Comparison of ENCODE assay signal across 9 mouse cellular contexts in genomic region chr10:77971709-77972553, GRCm38 (mm10). TPM values are rescaled to one million over a fixed set of nuclear protein-coding genes. Genes with fewer than 3 reads are reported as not detected.
A peak's percentile ranks its signal among the peaks of the same experiment; 100 is the strongest.
DNase-seq lines count a peak whose midpoint lies in the region; ATAC-seq and TF ChIP-seq lines count a peak whose summit lies in the region.
"Had no signal": no experiment of that assay in that cellular context is flagged by ENCODE, and none has a peak within 500 bp of the region (broad histone marks: within the 10 kb centered on the region; RNA-seq: fewer than 3 reads in every experiment).

No protein-coding gene starts in this region.

- H3K4me2 ChIP-seq in kidney, embryonic 16.5 days (replicated peaks; ENCODE audit: low read depth, low read length), result no peak overlapping the region
- H3K4me2 ChIP-seq in liver, postnatal 0 days (ENCODE audit: low read depth, low read length), result no peak overlapping the region

- no peaks in the 10 kb centered on the region for H3K27me3 ChIP-seq in kidney, adult 2 months (replicated peaks; ENCODE audit: control insufficient read depth, insufficient read depth, low read length)
- H3K27me3 ChIP-seq in kidney, embryonic 16.5 days (ENCODE audit: insufficient read depth, low read length), result peaks cover 25% of the 10 kb centered on the region
- H3K27me3 ChIP-seq in liver, postnatal 0 days (ENCODE audit: insufficient read depth, low read length), result peaks cover 22% of the 10 kb centered on the region

- WGBS in kidney, adult 2 months, result 59% methylated on average over 17 of the region's 17 CpGs
- 60% methylated on average over 17 of the region's 17 CpGs for WGBS in kidney, embryonic 16.5 days
- 49% methylated on average over 17 of the region's 17 CpGs for WGBS in liver, postnatal 0 days (ENCODE audit: insufficient replicate concordance)

- no peak overlapping the region for H3K4me3 ChIP-seq in kidney, adult 2 months (ENCODE audit: insufficient read depth, low read depth, low read length)
- no peak overlapping the region for H3K4me3 ChIP-seq in kidney, embryonic 16.5 days (ENCODE audit: low read length)
- H3K4me3 ChIP-seq in liver, postnatal 0 days (ENCODE audit: low read depth, low read length), result no peak overlapping the region
- H3K4me3 ChIP-seq: myocyte had no signal

- ATAC-seq in kidney, embryonic 16.5 days (ENCODE audit: low FRiP score, low TSS enrichment), result no peak
- no peak for ATAC-seq in liver, postnatal 0 days
- ATAC-seq in cerebellum, adult (ENCODE audit: insufficient number of reproducible peaks, low FRiP score, low TSS enrichment), result no peak

- TF ChIP-seq EP300 in liver, postnatal 0 days (IDR thresholded peaks at IDR 0.05; ENCODE audit: low read depth), result no peak

- H3K4me1 ChIP-seq in kidney, adult 2 months (ENCODE audit: control insufficient read depth, insufficient read depth, low read length), result no peaks in the 10 kb centered on the region
- 0 out of 2 replicates have a peak, but pooled peaks cover 3% of the 10 kb centered on the region for H3K4me1 ChIP-seq in kidney, embryonic 16.5 days (ENCODE audit: insufficient read depth, low read length)
- peaks cover 15% of the 10 kb centered on the region for H3K4me1 ChIP-seq in liver, postnatal 0 days (ENCODE audit: insufficient read depth)

- H3K9me3 ChIP-seq in kidney, embryonic 16.5 days (ENCODE audit: low read length), result no peaks in the 10 kb centered on the region
- H3K9me3 ChIP-seq in liver, postnatal 0 days (ENCODE audit: low read length), result no peaks in the 10 kb centered on the region

- TF ChIP-seq CTCF in kidney, adult 2 months (conservative IDR thresholded peaks at IDR 0.05; ENCODE audit: insufficient read depth, insufficient read length, low read depth, low read length), result 0 out of 2 replicates have a peak, but pooled peaks have one; percentile 18
- TF ChIP-seq CTCF in liver, postnatal 0 days (IDR thresholded peaks at IDR 0.05; ENCODE audit: low read depth), result peak; percentile 49

- no peak overlapping the region for H3K9ac ChIP-seq in kidney, embryonic 16.5 days (replicated peaks; ENCODE audit: low read length)
- no peak overlapping the region for H3K9ac ChIP-seq in liver, postnatal 0 days (replicated peaks)

- H3K27ac ChIP-seq in kidney, adult 2 months (ENCODE audit: insufficient read depth, low read depth, low read length), result no peak overlapping the region
- H3K27ac ChIP-seq in kidney, embryonic 16.5 days (ENCODE audit: low read length), result no peak overlapping the region
- 0 out of 2 replicates have a peak overlapping the region, but pooled peaks have one; percentile 12 for H3K27ac ChIP-seq in liver, postnatal 0 days (ENCODE audit: low read depth)

- H3K36me3 ChIP-seq in kidney, adult 2 months (ENCODE audit: control insufficient read depth, insufficient read depth, low read length), result no peaks in the 10 kb centered on the region
- no peaks in the 10 kb centered on the region for H3K36me3 ChIP-seq in kidney, embryonic 16.5 days (ENCODE audit: insufficient read depth, low read length)
- no peaks in the 10 kb centered on the region for H3K36me3 ChIP-seq in liver, postnatal 0 days (replicated peaks; ENCODE audit: insufficient read depth, low read length)

- DNase-seq in kidney, adult 2 months, result no peak
- peak; percentile 64 for DNase-seq in A20 (ENCODE audit: low read depth, low spot score)
- DNase-seq in NIH3T3 (ENCODE audit: low read depth), result peak; percentile 60
- peak; percentile 57 for DNase-seq in liver, postnatal 0 days
- DNase-seq in cerebellum, adult 11-12 months, result no peak
- DNase-seq in adrenal gland, adult 18-20 months (ENCODE audit: low spot score in 2 of 2), result no peak

- no peak for TF ChIP-seq POLR2A in kidney, adult 2 months (IDR thresholded peaks at IDR 0.05; ENCODE audit: low read depth, low read length)

RNA-seq across cellular contexts. Expression of gene Trpm2, which starts 1.6 kb away (rescaled TPM):
- 0.53 and 1.2 TPM in 2 replicates for polyA plus RNA-seq in kidney, adult 2 months (2012; rRNA removed)
- 0.59 and 0.95 TPM in 2 replicates for polyA plus RNA-seq in kidney, embryonic 16.5 days (2015; fragmentation: Nextera tagmentation; extraction: Ambion mirVana)
- 1.5 and 1.7 TPM in 2 replicates for polyA plus RNA-seq in liver, postnatal 0 days (2015; fragmentation: Nextera tagmentation; extraction: Ambion mirVana)
- total RNA-seq in adrenal gland, adult 18-20 months (2021), result 1 to 10 TPM; 5.2 to 5.9 TPM
- polyA plus RNA-seq: myocyte had no signal

RNA-seq across cellular contexts. Expression of gene 1810043G02Rik, which starts 6.4 kb away (rescaled TPM):
- 60.5 and 75.3 TPM in 2 replicates for polyA plus RNA-seq in kidney, adult 2 months (2012; rRNA removed)
- 33.9 and 34.2 TPM in 2 replicates for polyA plus RNA-seq in kidney, embryonic 16.5 days (2015; fragmentation: Nextera tagmentation; extraction: Ambion mirVana)
- polyA plus RNA-seq in liver, postnatal 0 days (2015; fragmentation: Nextera tagmentation; extraction: Ambion mirVana), result 4.0 and 4.4 TPM in 2 replicates
- 10 to 100 TPM; 17.9 to 21.1 TPM for total RNA-seq in adrenal gland, adult 18-20 months (2021)

RNA-seq across cellular contexts. Expression of gene Pfkl, which starts 38.0 kb away (rescaled TPM):
- polyA plus RNA-seq in kidney, adult 2 months (2012; rRNA removed), result 100 and 107 TPM in 2 replicates
- 190 and 194 TPM in 2 replicates for polyA plus RNA-seq in kidney, embryonic 16.5 days (2015; fragmentation: Nextera tagmentation; extraction: Ambion mirVana)
- polyA plus RNA-seq in liver, postnatal 0 days (2015; fragmentation: Nextera tagmentation; extraction: Ambion mirVana), result 23.5 and 31.3 TPM in 2 replicates
- total RNA-seq in adrenal gland, adult 18-20 months (2021), result 100 to 1,000 TPM; 137 to 283 TPM

Comparison
In these comparisons a context has a peak if more than half of its experiments do, and no peak if none do; other contexts are left out.
1. DNase-seq: peak in A20 (single experiment), NIH3T3 (single experiment) and liver, postnatal 0 days (single experiment); none in kidney, adult 2 months (single experiment), cerebellum, adult 11-12 months (single experiment) and adrenal gland, adult 18-20 months (0 of 2).